Mouse (Mus musculus) gastrocnemius, postnatal 4 days (tissue): ENCODE data around the gene Gcfc2. TPM values are rescaled to one million over a fixed set of nuclear protein-coding genes. Genes with fewer than 3 reads are reported as not detected.

Source experiments
- DNase-seq, 2 experiments: peaks; one replicate each; pipeline ENCODE4 v3.0.0; 2021 to 2022; ENCODE audit warnings: low spot score in 2 of 2, mixed read lengths in 2 of 2
- long read RNA-seq, 2 experiments: library from polyadenylated mRNA; stranded (forward); transcript quantifications; one replicate each; pipeline ENCODE4 v2.0.0; 2021
- total RNA-seq, 2 experiments: library from RNA; stranded (reverse); gene quantifications; 2 replicates each; pipeline ENCODE4 v1.2.3; 2021

The Gcfc2 gene
- 10 to 100 TPM in 1 of 2 experiments, 1 to 10 TPM in 1; 7.8 to 10.6 TPM for total RNA-seq
- long read RNA-seq, experiment 1, partial matches to known transcripts = 2 of 8 reads
- long read RNA-seq, experiment 1, other reads (novel, unspliced or antisense) = 6 of 8 reads
- long read RNA-seq, experiment 2, partial matches to known transcripts = 2 of 5 reads
- long read RNA-seq, experiment 2, other reads (novel, unspliced or antisense) = 2 of 5 reads

DNA sequence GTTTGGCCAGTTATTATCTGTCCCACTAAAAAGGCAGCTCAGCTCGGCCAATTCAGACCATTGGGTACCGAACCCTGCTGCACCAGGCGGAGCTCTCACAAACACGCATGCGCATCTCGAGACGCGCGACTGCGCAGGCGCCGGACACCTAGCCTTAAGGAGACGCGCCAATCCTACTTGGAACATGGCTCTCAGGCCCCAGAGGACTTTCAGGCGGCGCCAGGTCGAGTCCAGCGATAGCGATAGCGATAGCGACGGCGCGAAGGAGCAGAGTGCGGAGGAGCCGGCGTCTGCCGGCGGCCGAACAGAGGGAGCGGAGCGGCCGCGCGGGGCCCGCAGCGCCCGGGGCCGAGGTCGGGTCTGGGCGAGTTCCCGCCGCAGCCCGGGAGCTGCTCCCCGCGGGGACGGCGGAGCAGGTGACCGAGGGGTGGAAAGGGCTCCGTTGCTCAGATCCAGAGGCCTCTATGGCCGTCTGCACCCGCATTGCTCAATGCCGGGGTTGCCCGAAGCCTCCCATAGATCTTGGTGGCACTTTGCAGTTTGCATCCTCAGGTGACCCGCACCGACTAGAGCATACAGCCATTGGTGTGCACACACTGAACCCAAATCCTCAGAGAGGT, at the start of gene Gcfc2:
Gene Gcfc2, plus strand, starts transcription at position 147 of the 620 bp plus-strand sequence.
- peak; percentile 82 to 91 for DNase-seq

- DNase-seq = no peak
Observed at GRCm38 (mm10) chr6:81895678-81896230, 27.7 kb upstream of the Gcfc2 start.

DNA sequence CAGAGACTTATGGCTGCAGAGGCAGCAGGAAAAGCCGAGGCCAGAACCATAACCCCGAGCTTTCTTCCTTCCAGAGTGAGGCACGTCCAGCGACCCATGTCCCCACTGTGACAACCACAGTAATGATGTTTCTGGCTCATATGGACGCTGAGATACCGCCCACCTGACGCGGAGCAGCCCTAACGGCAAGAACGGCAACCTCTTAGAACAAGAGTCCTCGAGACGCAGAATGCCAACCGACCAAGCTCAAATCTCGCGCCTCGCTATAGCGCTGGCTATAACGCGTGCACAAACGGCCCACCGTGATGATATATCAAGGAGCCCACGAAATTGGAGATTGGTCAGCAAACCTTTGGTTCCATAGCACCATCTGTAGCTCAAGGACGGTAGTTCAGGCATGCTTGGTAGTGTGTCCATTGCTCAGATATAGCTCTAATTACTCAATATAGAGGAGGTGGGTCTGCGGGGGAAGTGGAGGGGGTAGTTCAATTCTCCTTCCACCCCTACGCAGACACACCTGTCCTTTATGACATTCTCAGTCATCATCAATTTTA, 13.1 kb upstream of the Gcfc2 start:
- no peak for DNase-seq

GRCm38 (mm10) chr6:81911244-81911643, 12.2 kb upstream of the Gcfc2 start:
- no peak for DNase-seq

GRCm38 (mm10) chr6:81911713-81912112, 11.8 kb upstream of the Gcfc2 start:
- no peak for DNase-seq

DNA sequence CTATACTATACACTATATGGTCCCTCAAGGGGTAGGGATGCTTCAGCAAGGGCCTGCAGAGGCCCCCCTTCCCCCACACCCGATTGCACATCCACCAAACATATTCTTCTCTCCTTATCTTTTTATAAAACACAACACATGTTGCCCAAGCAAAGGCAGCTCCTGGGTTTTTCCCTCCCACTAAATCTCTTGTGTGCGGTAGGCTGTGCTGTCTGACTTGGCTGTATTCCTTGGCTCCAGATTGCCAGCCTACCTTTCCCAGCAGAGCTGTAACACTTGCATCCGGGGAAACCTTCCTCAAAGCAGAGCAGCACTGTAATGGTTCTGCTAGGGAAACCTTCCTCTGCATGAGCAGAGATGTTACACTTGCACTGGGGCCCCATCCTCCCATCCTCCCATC, 11.3 kb upstream of the Gcfc2 start:
- no peak for DNase-seq

DNA sequence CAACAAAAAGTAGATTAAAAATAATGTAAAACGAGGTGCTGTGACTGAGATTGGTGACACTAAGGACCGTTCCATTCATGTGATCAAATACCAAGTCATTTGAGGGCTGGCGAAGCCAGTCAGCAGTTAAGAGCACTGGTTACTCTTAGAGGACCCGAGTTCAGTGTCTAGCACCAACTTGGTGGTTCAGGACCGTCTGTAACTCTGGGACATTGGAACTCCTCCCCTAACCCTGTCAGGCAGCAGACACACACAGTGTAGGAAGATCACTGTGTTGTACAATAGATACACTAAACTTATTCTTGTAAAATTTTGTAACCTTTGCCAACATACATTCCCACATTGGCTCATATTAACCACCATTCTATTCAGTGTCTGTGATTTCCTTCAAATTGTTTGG, 835 bp downstream of the Gcfc2 start:
- DNase-seq = no peak

- no peak for DNase-seq
Observed at GRCm38 (mm10) chr6:81929402-81929801, 5.9 kb downstream of the Gcfc2 start.

DNA sequence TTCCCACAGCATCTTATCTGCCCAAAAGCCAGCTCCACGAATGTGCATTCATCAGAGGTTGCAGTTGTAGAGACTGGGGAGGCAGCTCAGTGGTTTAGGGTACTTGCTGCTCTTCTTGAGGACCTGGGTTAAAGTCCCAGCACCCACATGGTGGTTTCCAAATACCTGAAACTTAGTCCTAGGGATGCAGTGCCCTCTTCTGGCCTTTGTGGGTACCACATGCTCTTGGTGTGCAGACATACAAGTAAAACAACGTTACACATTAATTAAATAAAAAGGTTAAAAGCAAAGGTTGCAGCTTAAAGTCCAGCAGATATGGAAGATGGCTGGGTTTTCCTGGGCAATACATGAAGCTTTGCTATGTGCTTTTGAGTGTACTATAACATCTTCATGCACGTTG, 9.8 kb downstream of the Gcfc2 start:
- DNase-seq = no peak

GRCm38 (mm10) chr6:81941718-81942117, 18.2 kb downstream of the Gcfc2 start:
- DNase-seq = no peak

DNA sequence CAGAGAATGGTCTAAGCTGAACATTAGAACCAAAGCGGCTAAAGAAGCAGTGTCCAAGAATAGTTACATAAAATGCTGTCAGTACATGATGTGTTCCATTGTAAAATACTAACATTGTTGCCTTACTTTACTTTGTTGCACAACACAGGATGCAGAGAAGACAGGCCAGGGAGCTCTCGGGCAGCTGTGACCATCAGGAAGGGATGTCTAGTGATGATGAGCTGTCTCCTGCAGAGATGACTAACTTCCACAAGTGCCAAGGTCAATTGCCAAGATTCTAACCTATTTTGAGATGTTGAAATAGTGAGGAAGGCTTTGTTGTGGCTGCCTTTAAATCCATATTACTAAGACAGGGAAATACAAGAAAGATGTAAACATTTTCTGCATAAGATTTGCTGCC, 19.8 kb downstream of the Gcfc2 start:
- no peak for DNase-seq

DNA sequence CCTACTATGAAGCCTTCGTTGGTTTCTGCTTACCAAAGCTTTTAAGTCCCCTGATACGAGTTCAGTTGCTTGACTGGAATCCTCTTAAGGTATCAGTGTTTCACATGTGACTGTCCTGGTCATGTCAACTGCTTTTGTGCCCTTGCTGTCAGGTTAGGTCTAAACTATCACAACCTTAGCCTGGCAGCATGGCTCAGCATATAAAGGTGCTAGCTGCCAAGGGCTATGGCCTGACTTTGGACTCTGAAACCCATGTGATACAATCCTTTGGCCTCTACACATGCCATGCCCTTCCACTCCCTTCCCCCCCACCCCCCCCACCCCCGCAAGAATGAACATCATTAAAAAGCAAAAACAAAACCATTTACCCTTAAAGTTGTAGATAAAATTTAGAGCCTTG, 21.0 kb downstream of the Gcfc2 start:
- DNase-seq = no peak

DNA sequence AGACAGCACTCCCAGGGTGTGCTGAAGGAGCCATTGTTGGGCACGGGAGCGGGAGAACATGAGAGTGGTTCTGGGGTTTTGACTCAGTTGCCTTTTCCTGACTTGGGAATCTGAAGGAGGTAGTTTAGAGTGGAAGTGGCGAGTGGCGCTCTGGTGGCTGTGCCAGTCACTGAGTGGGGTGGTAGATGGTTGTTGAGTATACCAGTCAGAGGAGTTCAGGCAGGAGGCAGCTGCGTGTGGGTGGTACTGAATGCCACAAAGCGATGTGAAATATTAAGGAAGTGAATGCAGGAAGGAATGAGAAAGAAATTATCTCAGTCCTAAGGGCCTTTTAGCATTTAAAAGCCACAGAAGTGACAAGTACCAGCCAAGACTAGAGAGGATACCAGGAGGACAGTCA, 23.4 kb downstream of the Gcfc2 start:
- no peak for DNase-seq

GRCm38 (mm10) chr6:81955133-81955532, 31.7 kb downstream of the Gcfc2 start:
- DNase-seq = no peak

DNA sequence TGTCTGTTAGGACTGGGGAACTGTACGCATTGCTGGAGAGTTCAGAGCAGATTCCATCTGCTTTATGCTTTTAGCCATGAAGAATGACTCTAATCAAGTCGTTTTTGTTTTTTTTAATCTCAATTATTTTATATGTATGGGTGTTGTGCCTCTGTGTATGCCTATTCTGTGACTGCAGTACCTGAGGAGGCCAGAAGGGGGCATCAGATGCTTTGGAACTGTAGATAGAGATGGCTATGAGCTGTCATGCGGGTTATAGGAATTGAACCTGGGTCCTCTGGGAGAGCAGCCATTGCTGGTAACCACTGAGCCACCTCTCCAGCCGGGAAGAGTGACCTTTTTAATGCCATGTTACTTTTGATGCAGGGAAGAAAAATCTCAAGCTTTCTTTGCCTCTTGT, 32.9 kb downstream of the Gcfc2 start:
- DNase-seq = no peak

GRCm38 (mm10) chr6:81957992-81958391, 34.5 kb downstream of the Gcfc2 start:
- no peak for DNase-seq

GRCm38 (mm10) chr6:81959866-81960265, 36.4 kb downstream of the Gcfc2 start:
- DNase-seq = no peak

DNA sequence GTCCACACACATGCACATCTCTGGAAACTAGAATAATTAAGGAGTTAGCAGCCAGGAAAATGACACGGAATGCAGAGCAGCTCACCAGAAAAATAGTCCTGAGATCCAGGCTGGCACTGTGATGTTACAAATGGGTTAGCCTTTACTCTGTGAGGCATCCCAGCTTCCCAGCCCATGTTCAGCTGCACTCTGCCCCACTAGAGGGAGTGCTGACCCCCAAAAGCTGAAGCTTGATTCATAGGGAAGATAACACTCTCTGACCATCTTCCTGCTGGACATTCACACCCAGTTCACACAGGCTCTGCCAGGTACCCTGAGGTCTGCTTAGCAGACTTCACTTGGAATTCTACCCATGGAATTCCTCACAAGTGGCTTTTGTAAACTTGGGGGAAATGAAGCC, 36.8 kb downstream of the Gcfc2 start:
- DNase-seq = no peak

DNA sequence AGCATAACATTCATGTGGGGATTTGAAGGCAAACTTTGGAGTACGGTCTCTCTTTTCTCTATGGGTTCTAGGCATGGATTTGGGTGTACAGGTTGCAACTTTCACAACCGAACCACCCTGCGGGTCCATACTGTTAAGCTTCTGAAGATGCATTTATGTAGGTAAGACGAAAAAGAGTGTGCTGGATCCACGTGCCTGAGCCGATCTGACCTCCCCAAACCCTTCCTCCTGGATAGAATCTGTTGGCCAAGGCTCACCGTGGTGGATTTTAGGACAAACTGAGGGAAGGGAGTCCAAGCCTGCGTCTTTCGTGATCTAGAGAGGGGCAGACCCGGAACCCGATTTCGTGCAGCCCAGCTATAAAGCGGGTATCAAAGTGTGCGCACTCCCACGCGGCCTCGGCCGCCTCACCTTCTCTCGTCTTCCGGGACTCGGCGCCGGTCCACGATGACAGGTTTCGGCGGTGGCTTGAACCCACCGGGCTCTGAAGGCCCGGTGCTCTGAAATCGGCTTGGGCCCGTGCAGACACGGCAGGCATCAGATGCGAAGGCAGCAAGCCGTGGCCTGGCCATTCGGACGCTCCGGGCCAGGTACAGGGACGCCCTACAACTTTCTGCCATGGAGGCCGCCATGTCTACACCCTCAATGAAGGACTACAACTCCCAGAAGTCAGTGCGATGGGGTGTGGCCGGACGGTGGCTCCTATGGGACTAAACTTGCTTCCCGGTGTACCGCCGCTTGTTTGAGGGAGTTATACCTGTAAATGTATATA, 42.0 kb downstream of the Gcfc2 start, which contains the start of gene Mrpl19:
Gene Mrpl19, minus strand, starts transcription at position 663 of the 772 bp plus-strand sequence.
- DNase-seq = peak; percentile 67 to 87

- no peak for DNase-seq
Observed at GRCm38 (mm10) chr6:81966068-81966544, 42.6 kb downstream of the Gcfc2 start.

GRCm38 (mm10) chr6:81971196-81971595, 47.7 kb downstream of the Gcfc2 start:
- DNase-seq = no peak

DNA sequence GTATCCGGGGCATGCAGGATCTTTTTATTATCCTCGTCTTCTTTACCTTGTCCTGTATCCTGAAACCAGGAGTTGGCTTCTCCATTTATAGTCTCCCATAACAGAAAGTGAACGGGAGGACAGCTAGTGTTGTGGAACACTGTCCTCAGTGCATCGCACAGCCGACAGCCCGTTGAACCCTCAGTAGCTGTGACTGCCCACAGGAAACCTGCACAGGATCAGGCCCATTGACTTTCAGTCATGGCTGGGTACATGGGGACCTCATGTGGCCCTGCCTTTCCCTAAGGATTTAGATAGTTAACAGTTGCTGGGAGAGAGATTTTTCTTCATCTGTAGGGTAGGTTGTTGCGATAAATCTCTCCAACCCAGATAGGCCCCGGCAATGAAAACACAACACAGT, 49.1 kb downstream of the Gcfc2 start:
- DNase-seq = no peak
